Mouse (Mus musculus): Measurements from ENCODE around the gene Etl4.
"Not testable (repeated sequence)": the region's sequence is repeated elsewhere in the genome, so short reads cannot be mapped to it uniquely, and the experiment has no call there.

The Etl4 gene

DNA sequence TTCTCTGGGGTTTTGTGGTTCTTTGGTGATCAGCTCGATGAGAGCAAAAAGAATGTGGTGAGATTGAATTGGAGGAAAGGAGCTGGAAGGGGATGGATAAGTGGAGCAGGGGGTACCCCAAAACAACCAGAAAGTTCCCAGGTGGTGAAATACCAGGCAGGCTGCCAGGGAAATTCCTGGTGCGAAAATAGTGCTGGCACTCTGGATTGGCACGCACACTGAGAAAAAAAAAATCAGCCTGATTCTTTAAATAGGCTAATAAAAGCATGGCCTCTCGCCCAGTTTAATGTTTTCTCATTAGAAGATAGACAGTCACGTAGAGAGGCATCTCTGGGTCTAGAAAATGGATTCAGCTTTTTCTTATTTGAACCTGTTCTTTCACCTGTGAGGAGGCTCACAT is 258.0 kb downstream of the Etl4 start:
- no peak for DNase-seq (ENCODE audit: low spot score)

DNA sequence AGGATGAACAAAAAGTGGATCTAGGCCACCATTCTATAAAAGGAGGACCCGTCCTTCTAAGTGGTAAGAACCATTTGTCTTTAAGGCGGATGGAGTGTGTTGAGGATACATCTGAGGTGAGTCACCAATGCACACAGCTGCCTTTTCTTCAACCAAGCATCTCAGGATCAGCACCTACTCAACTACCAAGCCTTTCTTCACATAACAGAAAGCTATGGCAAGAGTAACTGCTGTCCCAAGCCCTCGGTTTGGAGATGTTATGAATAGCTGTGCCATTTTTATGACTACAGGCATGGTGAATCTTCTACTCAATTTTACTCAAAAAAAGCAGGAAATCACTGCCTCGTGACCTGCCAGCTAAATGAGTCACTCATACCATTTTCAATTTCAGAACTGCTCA is 258.6 kb downstream of the Etl4 start:
- DNase-seq (ENCODE audit: low spot score): no peak

DNA sequence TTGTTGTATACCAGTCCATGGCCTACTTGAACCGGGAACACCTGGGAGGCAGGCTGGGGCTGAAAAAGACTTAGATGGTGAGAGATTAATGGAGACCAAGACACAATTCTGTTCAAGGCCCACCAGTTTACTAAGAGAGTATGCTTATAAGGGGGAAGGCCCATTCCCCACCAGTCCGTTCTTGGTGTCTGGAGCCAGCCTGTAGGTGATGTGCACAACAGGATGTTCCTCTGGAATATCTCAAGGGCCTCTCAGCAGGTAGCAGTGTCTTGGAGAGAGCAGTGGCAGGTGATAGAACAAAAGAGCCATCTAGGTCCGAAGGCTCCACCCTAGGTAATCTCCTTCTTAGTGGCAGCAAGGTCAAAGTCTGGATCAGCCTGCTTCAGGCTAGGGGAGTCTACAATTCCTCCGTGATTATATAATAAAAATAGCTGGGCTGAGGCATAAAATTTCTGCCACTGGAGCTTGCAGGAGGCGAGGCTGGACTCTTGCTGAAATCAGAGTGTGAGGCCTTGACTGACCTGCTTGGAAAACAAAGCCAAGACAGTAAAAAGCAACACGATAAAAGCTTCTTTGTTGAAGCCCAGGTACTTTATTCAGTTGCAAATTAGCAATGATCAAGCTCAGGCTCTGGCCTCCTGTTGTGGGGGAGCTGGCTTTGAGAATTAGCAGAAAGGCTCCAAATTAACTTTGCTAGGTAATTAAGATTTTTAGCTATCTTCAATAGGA is 267.0 kb downstream of the Etl4 start:
- DNase-seq (ENCODE audit: low spot score): not testable (repeated sequence)

DNA sequence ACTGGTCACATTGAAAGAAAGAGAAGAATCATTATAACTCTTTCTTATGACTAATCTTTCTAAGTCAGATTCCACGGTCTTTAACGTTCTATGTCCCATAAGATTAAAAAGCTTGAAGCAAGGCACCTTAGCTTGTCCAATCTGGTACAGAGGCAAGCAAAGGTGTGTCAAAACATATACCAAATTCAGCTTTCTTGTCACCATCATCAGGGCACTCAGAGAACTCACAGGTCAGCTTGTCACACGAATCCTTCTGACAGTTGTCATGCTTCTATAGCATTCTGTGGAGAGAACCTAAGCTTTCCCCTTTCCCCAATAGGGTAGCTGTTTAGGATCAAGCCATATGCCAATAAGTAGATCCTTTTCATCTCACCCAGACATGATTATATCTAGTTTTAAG is 267.7 kb downstream of the Etl4 start:
- not testable (repeated sequence) for DNase-seq (ENCODE audit: low spot score)

DNA sequence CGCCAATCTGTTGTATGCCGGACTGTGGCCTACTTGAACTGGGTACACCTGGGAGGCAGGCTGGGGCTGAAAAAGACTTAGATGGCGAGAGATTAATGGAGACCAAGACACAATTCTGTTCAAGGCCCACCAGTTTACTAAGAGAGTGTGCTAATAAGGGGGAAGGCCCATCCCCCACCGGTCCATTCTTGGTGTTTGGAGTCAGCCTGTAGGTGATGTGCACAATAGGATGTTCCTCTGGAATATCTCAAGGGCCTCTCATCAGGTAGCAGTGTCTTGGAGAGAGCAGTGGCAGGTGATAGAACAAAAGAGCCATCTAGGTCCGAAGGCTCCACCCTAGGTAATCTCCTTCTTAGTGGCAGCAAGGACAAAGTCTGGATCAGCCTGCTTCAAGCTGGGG is 271.0 kb downstream of the Etl4 start:
- DNase-seq (ENCODE audit: low spot score): not testable (repeated sequence)

DNA sequence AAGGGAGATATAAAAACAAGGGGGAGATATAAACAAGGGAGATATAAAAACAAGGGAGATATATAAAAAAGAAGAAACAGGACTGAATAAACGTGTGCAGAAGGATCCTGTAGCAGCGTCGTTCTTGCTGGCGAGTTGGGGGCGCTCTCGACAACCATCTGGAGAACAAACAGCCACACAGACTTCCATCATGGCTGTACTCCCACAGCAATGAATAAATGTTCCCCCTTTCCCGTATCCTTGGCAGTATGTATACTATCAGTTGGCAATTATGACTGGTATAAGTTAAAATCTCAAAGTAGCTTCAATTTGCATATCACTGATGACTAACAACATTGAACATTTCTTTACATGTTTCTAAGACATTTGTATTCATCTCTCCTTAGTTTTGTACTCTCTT is 277.6 kb downstream of the Etl4 start:
- not testable (repeated sequence) for DNase-seq (ENCODE audit: low spot score)

DNA sequence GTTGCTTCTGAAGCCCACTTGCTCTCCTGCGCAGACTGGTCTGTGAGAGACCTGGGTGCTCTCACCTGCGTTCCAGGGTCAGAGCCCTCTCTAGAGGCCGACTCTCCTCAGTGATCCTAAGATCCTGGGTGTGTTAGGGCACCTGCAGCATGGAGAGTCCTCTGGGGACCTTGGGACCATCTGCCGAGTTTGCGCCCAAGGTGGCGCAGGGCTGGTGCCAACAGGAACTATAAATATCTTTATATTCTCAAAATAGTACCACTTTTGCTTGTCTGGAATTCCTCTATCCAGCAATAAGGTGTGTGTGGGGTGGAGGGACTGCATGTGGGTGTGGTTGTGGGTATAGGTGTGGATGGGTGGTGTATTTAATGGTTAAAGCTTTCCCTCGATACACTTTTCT is 293.4 kb downstream of the Etl4 start:
- no peak for DNase-seq (ENCODE audit: low spot score)

DNA sequence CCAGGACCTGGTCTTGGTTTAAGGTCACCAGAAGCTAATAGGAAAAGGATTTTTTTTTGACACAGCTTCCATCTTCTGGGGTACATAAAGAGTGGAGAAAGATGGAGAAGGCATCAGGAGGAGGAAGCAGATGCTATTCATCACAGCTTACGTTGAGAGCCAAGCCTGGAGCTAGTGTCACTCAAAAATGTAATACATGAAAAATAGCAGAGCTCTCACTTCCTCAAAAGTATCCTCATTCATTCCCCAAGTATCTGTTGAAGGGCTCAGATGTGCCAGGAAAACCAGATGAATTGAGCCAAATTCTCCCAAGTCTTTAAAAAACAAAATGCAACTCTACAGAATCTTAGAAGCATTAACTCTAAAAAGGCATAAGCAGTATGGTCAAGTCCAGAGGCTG is 297.1 kb downstream of the Etl4 start:
- no peak for DNase-seq (ENCODE audit: low spot score)

DNA sequence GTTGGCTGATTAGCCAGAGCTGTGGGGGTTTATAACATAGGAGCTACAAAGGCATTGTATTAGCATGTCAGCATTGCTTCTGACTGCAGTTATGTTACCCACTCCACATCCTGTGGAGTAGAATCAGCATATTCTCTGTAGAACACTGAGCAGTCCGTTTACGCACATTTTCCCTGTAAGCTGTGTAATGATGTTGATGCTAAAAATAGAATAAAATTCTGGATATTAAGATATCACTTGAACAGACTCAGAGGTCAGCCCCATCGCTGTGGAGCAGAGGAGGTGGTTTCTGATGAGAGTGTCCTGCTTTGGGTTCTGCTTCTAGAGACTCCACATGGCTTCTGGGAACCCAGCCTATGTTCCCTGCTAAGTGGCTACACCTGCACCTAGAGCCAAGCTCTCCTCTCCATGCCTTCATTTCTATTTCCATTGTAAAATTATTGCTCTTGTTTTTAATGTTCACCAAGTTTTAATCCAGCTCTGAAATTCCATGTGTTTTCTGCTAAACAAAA is 299.2 kb downstream of the Etl4 start:
- no peak for DNase-seq (ENCODE audit: low spot score)

DNA sequence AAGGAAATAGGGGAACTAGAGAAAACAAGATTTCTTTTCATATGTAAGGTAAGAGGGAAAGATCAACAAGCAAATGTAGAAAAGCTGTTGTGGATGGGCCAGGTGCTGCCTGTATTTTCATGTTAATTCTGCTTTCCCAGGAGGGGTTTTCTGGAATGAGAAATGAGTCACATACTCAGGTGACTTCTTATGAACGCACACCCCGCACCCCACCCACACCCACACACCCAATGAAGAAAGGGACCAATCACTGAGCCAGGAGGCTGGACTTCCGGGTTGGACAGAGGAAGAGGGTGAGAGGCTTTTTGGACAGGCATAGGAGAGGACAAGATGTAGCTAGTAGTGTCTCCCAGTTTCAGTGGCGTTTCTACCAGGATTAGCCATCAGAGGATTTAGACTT is 299.8 kb downstream of the Etl4 start:
- DNase-seq (ENCODE audit: low spot score): no peak

DNA sequence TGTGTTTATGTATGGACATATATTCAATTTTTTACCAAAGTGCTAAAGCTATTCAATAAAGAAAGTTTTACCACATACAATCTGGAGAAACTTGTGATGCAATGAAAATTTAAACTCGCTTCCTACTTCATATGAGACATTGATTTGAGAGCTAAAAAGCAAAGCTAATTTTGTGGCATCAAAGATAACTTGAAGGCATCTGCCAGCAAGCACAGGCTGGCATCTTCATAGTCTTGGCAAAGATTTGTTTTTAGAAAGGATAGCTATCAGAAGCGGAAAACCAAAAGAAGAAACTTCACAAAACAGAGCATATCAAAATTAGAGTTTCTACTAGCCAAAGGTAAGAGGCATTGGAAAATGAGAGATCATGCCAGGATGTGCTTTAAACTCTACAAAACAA is 306.7 kb downstream of the Etl4 start:
- DNase-seq (ENCODE audit: low spot score): no peak

DNA sequence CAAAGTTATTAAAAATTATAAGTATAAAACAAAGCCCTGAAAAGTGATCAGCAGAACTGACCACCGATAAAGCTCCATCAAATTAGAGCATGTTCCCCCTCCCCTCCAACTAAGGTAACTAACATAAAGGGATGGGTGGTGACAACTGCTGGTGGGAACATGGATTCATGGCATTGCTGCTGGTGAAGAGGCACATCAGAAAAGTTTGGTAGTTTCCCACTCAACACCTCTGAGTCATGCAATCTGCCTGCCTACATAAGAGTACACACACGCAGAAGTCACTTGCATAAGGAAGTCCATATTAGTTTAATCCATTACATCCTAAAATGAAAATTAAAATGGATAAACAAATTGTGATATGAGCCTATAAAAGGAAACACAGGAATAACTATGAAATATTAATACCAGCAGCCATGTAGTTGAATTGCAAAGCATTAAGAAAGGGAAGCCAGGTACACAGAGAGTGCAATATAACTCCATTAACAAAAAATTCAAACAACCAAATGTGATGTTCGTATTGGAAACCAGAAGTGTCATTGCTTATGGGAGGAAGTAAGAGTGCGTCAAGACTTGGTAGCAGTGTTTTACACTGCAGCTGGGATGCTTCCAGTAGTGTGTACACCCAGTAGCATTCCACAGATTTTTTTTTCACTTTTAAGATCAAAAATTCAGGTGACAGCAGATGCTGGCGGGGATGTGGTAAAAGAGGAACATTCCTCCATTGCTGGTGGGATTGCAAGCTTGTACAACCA is 307.3 kb downstream of the Etl4 start:
- DNase-seq (ENCODE audit: low spot score): no peak

DNA sequence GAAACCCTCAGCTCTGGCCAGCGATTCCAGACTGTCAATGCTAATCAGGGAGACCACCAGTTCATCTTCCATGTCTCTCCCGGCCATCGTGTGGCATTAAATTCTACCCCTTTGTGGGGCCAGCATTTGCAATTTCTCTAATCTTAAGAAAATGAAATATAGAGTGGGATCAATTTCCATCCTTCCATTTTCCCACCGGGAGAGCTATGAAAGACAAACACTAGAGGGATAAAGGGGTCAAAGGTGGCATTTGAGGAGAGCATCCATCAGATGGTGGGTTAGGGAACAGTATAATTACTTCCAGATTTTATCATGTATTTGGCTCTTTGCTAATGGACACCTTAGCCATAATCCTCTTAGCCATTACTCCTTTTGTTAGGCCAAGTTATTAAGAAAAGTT is 321.8 kb downstream of the Etl4 start:
- DNase-seq (ENCODE audit: low spot score): no peak

DNA sequence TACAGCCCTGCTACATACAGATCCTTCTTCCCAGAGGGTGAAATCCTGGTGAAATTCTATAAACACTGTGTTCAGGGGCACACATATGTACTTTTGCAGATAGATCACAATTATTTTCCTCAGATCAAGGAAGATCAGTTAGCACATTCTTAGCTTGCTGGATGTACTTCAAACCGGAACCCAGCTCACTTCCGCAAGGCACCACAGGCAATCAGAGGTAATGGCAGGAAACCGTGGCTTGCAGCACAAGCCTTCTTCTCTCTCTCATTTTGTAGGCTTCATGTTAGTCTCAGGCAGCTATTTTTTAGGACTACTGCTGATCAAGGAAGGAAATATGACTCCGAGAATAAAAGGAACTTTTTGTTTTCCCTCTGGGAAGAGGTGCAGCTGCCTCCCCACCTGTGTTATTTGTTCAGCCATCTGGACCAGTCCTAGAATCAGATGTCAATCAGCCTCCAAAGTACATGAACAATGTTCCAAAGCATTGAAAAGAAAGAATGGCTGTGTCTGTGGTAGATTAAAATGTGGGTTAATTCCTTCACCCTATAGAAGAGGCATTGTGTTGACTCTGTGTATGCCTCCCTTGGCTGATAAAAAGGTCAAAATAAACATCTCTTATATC is 338.6 kb downstream of the Etl4 start:
- DNase-seq (ENCODE audit: low spot score): no peak

DNA sequence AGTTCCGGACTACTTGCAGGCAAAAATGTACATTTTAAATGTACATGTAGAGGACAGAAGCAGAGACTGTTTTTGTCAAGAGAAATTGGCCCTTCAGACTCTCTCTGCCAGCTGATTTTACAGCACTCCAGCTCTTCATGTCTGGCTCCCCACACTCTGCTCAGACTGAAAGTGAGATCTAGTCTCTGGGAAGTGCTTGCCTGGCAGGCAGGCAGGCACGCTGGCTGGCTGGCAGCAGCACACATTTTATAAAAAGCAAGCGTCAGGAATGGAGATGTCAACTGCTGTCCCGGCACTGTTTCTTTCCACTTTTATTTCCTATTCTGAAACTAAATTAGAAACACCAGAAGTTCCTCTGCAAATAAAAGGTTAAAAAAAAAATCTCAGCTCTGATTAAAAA is 339.8 kb downstream of the Etl4 start:
- no peak for DNase-seq (ENCODE audit: low spot score)

DNA sequence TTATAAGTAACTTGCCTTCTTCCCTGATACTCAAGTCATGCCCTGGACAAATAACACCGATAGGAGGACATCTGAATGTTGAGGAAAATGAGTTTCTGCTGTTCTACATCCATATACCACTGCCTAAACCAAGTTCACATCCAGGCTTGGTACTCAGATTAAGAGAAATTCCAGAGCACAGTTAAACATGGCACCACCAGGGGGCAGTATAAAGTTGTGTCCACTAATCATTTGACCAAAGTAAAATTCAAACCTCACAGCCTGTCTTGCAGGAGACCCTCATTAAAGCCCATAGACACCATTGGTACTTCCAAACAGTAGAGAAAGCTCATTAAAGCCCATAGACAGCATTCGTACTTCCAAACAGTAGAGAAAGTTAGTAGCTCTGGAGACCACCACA is 366.5 kb downstream of the Etl4 start:
- no peak for DNase-seq (ENCODE audit: low spot score)

DNA sequence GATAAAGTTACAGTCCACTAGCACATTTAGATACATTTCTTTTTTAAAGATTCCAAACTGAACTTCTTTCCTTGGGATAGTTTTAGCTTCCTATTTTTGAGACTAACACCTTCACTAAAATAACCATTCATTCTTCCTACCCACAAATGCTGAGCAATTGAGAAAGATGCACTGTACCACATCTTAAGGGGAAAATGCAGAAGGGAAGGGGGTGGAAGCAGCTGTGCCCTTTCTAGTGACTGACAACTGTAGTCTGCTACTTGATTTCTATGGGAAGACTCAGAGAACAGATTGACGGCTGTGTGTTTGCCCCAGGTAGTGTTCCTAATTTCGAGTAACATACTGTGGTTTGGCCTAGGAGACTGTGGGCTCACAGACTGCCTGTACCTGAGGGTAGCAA is 372.3 kb downstream of the Etl4 start:
- no peak for DNase-seq (ENCODE audit: low spot score)

DNA sequence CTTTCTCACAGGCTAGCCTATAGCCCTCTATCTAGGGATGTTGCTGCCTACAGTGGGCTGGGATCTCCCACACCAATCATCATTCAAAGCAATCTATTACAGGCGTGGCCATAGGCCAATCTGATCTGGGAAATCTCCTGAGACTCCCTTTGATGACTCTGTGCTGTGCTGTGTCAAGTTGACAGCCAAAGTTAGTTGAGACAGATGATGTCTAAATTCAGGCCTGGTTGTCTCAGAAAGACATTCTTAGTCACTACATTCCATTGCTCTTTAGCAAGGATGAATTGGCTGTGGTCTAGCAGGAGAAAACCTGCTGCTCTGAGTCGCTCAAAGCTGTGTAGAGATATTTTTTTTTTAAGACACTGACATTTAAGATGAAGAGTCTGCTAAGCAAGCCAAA is 374.8 kb downstream of the Etl4 start:
- DNase-seq (ENCODE audit: low spot score): no peak

DNA sequence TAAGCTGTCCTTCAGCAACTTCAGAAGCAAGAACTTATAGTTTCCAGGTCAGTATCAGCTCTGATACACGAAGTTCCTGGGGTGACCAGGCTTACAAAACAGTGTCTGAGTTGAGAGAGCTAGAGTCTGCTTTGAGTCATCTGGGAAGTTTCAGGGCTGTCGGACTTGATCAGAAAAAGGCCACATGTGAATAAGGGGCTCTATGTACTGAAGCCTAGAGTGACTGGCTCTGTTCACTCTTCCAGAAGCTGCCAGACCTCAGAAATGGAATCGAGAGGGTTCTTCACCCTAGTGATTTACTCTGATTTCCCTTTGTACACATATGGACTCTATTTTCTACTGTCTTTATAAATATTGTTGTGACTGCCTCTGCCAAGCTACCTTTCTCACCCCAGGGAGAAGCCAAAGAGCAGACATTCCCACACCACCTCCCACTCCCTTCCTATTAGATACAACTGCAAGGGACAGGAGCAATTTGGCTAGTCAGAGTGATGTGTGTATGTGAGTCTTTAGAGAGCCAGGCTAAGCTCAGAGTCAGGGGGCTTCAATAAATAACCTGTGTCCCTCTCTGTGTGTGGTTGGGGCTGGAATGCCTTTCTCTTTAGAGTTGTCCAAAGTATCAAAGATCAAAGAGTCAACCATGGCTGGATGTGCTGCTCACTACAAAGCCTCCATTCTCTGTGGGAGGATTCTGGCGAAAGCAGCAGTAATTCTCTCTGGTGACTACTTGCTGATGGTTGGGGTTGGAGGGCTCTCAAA is 381.6 kb downstream of the Etl4 start:
- no peak for DNase-seq (ENCODE audit: low spot score)

DNA sequence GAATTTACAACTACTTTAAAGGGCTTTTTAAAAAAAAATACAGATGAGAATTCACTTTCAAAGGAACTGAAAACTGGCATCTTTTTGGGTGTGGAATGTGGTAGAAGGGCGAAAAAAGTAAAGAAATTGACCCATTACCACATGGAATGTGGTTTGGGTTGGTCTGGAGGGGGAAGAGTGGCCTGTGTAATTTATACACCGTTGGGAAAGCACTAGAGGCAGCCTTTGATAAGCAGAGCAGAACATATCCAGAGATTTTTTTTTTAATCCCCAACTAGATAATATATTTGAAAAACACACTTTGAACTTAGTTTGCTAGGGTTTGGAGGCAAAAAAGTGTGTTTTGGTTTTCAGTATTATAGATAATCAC is 382.1 kb downstream of the Etl4 start:
- no peak for DNase-seq (ENCODE audit: low spot score)

DNA sequence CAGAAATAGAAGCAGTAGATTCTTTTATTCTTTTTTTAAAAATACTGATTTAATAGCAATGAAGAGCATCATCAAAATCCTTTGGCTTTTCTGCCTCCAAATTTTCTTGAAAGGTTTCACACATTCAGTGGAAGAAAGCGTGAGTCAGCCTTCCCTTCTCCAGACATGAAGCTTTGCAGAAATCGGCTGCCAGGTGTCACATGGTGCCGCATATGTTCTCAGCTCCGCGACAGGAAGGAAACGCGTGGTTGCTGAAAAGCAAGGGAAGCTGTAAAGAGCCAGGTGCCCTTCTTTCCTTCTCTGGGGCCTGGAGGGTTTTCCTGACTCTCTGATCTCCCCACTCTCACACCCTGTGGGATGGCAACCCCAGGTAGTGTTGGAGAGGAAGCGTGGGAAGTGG is 383.8 kb downstream of the Etl4 start:
- DNase-seq (ENCODE audit: low spot score): no peak

DNA sequence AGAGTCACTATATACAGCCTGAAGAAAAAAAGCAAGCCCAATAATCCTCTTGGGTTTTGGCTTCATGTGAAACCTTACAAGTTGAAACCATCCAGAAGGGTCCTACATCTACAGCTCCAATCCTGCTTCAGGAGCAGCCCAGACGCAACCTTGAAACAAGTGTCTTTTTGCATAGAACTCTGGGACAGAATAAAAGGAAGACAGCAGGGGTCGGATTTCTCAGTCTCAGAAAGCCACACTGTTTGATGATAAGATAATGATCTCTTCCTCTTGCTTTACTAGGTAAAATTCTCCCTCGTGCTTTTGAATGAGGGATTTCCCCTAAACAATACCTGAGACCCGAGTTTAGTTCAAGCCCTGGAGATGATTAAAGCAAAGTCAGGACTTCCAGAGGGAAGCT is 385.0 kb downstream of the Etl4 start:
- no peak for DNase-seq (ENCODE audit: low spot score)

DNA sequence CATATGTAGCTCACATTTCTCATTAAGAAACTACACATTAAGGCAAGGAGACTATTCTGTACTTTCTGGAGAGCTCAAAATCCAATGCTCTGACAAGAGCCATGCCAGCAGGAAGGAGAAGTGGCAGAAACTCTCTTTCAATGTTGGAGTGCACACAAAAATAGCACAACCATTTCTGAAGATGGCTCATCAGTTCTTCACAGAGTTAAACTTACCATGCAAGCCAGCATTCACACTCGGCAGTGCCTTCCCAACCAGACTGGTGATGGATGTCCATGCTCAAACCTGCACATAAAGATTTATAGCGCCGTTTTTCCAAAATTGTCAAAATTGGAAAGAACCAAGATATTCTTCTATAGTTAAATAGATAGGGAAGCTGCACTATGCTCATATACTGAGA is 392.9 kb downstream of the Etl4 start:
- DNase-seq (ENCODE audit: low spot score): no peak

Data from ovary, adult 18-20 months (tissue).